Mouse (Mus musculus) central nervous system, embryonic 14 days (tissue): Measurements from ENCODE around the gene Auh. TPM values are rescaled to one million over a fixed set of nuclear protein-coding genes. Genes with fewer than 3 reads are reported as not detected.

ENCODE experiments used
- polyA plus RNA-seq: library from polyadenylated mRNA; depleted of rRNA; stranded (reverse); fragments of >200 nt; gene quantifications from 2 replicates; pipeline ENCODE4 v1.2.3, GENCODE M21; 2012; rRNA removed

The Auh gene
- polyA plus RNA-seq, result 43.6 and 43.7 TPM in 2 replicates

GRCm38 (mm10) chr13:52929209-52930171, at the start of gene Auh:
TSS of gene Auh (minus strand) at chr13:52929681.

Other genes starting within 250 kb of the Auh start
- gene Nfil3, start 51.4 kb upstream of the Auh start, polyA plus RNA-seq, result 17.6 and 19.1 TPM in 2 replicates